Mouse (Mus musculus) right cerebral cortex, postnatal 36 days (tissue): Measurements from ENCODE around the gene Gm10439.
"Not testable (repeated sequence)": the region's sequence is repeated elsewhere in the genome, so short reads cannot be mapped to it uniquely, and the experiment has no call there.

ENCODE experiments used
- DNase-seq, 2 experiments: peaks; one replicate each; pipeline ENCODE4 v3.0.0; 2022; ENCODE audit warnings: low spot score in 2 of 2, mixed read lengths in 1 of 2

Gene Gm10439

DNA sequence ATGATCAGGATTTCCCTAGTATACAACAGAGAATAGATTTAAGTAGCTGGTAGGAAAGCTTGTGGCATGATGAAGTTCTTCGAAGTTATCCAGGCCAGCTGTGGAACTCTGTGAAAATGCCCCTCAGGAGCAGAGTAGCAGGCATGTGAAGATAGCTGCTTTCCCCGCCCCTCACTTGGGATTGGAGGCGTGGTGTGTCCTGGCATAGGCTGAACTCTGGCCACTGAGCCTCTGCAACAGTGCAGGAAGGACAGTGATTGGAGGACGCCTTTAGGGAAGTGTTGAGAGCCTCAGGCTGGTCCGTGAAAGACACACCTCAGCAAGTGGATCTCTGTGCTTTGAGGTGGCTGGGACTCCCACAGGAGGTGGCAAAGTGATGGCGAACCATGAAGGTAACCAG is at the start of gene Gm10439:
Gene Gm10439, plus strand, starts transcription at position 301 of the 400 bp plus-strand sequence.
- DNase-seq, result not testable (repeated sequence)
